Mouse (Mus musculus): ENCODE data around the gene Hk1.

The Hk1 gene

DNA sequence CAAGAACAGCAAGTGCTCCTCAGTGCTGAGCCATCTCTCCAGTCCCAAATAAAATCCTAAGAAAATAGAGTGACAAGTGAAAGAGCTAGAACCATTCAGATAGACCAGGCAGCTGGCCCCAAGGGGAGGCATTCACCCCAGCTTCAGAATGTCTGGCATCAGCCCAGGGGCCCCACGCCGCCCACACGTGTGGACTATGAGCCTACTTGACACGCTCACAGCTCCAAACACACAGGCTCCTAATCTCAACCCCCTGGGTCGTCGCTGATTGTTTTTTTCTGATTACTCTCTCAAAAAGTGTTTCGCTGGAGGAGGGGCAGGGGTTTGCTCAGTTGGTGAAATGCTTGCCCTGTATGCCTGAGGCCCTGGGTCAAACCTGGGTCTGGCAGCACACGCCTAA lies 63.2 kb downstream of the Hk1 start:
- DNase-seq, result no peak

DNA sequence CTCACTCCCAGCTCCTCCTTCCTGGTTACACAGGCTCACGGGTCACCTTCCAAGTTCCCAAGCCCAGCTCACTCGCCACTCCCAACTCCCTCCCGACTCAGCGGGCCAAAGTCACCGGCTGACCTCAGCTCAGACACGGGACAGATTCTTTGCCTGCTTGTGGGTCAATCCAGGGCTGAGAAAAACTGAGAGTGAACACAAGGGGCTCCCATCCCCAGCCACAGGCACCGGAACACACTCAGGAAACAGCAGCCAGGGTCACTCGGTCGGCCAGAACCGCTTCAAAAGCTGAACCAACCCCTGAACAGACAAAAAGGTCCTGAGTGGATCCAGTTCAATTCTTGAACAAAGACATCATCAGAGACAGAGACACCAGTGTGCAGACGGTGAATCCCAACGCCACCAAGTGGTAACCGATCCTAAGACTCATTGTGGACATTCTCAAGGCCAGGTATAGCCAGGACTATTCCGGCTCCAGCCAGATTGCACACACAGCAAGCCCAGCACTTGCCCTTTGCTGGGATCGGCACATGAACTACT lies 65.8 kb downstream of the Hk1 start:
- DNase-seq, result no peak

GRCm38 (mm10) chr10:62313140-62313539 lies 66.6 kb downstream of the Hk1 start:
- no peak for DNase-seq

- DNase-seq, result peak; percentile 71
Observed at GRCm38 (mm10) chr10:62311464-62311863, 68.2 kb downstream of the Hk1 start.

DNA sequence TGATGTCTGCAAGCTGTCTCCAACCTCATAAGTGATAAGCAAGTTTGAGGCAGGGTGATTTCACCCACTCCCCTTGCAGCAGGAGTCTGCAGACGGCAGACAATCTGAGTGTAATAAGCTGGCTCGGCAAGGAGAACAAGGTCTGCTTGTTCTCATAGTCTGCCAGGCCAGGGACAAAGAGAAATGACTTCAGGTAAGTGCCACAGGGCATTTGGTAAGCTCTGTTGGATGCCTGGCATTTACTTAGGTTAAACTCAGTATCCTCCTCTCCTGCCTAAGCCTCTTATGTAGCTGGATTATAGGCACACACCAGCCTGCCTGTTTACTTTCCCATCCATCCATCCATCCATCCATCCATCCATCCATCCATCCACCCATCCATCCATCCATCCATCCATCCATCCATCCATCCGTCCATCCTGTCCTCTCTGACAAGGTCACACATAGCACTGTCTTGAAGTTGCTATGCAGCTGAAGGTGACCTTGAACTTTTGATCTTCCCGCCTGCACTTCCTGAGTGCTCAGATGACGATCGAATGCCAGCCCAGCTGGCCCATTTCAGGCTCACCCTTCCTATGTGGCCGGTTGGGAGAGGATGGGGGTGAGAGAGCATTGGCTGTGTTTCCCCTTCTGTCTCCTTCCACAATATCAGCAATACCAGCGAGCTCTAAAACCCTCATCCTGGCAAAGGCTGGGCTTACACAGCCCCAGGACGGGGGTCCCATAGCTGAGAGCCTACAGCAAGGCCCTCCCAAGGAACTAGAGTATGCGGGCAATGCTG lies 69.3 kb downstream of the Hk1 start:
- DNase-seq, result no peak

DNA sequence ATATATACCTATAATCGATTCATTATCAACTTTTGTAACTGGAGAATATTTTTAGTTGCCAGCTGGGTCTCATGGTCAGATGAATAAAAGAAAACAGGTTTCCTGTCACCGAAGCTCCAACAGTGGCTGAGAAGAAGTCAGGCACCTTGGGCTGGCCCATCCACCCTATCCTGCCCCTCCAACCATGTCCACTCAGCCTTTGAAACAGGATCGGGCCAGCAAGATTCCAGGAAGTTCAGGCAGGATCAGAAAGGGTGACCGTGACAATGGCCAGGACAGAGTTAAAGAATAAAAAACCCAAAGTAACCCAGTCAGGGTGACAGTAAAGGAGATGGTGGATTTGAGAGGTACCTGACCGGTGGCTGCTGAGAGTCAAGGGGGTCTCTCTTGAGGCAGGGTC lies 70.1 kb downstream of the Hk1 start:
- no peak for DNase-seq

DNA sequence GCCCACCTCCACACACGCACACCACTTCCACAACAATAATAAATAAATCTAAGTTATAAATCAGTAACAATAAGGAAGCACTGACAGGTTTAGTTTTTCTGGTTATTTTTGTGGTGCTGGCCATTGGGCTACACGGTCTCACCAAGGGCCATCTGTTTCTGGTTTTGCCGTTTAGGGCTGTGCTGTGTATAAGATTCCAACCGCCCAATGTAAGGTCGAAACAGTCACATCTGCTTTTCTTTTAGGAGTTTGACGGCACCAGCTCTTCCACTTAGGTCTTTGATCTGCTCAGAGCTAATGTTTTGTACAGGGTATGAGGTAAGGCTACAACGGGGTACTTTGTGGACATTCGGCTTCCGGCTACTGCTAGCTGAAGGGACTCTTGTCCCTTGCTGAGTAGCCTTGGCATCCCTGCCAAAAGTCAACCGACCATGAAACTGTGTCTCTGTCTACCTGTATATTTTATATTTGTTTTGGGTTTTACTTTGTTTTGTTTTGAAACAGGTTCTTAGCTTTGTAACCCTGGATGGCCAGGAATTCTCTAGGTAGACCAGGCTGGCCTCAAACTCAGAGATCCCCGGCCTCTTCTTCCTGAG lies 70.7 kb downstream of the Hk1 start:
- DNase-seq, result no peak

GRCm38 (mm10) chr10:62306483-62306882 lies 73.2 kb downstream of the Hk1 start:
- no peak for DNase-seq

GRCm38 (mm10) chr10:62305090-62305489 lies 74.6 kb downstream of the Hk1 start:
- no peak for DNase-seq

DNA sequence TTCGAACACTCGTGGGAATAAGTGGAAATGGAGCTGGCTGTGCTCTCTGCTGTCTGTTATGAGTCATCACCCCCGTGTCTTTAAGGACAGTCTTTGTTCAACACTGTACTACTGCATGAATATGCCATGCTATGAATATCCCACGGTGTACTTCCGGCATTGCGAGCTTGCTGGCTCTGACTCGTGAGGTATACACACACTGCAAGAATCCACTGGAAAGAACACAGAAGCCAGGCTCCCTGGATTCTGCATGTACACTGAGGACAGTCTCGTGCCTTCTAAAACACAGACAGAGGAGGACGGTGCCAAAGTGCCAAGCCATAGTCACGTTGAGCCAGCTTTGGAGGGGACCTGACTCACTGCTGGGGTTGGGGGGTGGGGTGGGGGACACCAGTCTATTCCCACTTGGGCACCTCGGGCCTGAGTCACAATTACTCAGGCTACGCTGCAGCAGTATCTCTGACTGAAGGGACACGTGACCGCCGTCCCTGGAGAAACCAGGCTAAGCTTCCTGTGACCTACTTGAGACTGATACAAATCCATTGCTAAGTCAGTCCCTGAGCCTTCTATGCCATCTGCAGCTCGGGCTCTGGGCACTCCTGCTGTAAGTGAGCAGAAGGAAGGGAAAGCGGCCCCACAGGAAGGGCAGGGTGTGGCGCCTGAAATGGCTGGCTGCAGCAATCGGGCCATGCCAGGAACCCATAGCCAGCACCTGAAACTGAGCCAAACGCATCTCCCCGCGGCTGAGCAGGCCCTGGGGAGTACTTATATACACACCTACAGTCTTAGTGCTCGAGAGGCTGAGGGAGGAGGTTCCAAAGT lies 79.5 kb downstream of the Hk1 start:
- peak; percentile 36 for DNase-seq

- DNase-seq, result no peak
Observed at GRCm38 (mm10) chr10:62296086-62296872, 83.4 kb downstream of the Hk1 start.

- peak; percentile 71 for DNase-seq
Observed at GRCm38 (mm10) chr10:62294112-62294511, 85.6 kb downstream of the Hk1 start.

GRCm38 (mm10) chr10:62287460-62288124 lies 92.1 kb downstream of the Hk1 start:
- DNase-seq, result no peak

DNA sequence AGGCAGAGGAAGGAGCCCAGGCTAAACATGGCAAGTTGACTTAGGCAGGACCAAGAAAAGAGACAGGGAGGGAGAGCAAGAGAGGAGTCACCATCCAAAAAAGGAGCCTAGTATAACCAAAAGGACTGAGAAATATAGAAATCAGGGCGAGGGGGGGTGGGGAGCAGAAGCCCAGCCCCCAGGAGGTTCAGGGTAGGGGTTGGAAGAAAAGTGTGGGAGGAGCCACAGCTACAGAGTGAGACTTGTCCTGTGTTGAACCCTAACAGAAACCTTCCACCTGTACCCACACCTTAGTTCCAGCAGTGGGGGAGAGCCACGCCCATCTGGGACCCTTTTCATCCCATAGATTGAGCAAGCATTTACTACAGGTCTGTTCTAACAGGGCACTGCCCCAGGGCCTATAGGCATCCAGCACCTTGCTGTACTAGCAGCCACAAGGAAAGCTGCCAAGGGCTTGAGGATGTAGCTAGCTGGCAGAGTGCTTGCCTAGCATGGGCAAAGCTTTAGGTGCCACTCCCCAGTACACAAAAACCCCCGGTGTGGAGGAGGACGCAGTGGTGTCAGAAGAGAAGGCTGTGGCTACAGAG lies 96.4 kb downstream of the Hk1 start:
- DNase-seq, result no peak

DNA sequence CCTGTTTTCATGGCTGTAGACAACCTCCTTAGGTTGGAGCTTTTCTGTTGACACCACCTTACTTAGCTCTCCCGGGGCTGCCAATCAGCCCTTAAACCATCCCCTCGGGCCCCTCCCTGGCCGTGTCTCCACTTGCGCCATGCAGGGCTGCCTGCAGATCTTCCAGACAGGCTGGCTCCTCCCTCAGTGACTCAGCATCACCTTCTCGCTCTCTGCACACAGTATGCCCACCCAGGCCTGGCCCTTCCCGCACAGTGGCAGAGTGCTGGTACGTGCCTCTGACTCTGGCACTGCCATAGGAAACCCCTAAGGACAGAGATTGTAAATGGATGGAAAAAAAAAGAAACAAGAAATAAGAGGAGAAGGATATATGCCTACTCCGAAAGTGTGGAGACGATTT lies 96.9 kb downstream of the Hk1 start:
- DNase-seq, result no peak

GRCm38 (mm10) chr10:62279671-62280070 lies 100.0 kb downstream of the Hk1 start:
- DNase-seq, result no peak

DNA sequence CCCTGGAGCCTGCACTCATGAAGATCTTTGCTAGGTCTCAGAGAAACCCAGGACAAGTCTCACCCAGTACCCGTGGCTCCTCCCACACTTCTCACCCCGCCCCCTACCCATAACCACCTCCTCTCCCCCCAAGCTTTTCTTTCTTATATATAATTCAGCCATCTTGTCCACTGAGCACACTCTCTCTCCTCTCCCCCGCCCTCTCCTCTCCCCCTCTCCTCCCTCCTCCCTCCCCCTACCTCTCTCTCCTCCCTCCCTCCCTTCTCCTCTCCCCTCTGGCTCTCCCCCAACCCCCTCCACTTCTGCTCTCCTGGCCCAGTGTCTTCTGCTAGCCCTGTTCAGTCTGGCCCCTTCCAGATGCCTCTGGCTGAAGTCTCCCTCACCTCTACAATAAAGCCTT lies 100.6 kb downstream of the Hk1 start:
- DNase-seq, result no peak

DNA sequence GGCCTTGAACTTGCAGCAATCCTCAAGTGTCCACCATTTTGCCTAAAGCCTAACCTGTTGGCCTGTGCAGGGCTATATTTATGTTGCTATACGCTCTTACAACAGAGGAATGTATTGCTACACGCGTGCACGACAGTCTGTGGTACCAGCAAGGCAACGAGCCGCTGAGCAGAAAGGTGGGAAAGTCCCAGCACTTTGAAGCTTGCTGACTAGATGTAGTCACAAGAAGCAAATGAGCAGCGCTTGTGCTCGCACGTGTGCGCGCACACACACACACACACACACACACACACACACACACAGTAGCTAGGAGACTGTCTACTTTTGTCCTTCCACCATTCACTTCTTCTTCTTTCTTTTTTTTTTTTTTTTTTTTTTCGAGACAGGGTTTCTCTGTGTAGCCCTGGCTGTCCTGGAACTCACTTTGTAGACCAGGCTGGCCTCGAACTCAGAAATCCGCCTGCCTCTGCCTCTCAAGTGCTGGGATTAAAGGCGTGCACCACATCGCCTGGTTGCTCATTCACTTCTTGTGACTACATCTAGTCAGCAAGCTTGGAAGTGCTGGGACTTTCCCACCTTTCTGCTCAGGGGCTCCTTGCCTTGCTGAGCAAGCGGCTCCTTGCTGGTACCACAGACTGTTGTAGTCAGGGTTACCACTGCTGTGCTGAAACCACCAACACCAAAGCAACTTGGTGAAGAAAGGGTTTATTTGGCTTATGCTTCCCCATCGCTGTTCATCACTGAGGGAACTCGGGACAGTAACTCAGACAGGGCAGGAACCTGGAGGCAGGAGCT lies 102.0 kb downstream of the Hk1 start:
- DNase-seq, result no peak

GRCm38 (mm10) chr10:62275235-62275634 lies 104.5 kb downstream of the Hk1 start:
- peak; percentile 69 for DNase-seq

DNA sequence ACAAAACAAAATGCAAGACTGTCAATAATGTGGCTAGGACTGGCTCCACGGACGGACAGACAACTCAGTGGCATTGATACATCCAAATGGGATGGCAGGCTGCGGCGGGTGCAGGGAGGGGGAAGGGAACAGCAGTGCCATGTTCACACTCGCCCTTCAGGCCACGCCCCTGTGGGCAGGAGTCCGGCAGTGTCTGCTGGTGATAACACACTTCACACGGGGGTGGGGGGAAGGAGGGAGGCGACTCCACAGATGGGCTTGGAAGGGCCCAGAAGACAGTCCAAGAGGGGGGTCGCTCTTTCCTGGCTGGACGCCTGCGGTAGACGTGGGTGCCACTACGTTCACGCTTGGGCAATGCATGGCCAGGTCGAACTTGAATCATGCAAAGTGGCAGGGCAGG lies 110.4 kb downstream of the Hk1 start:
- no peak for DNase-seq

GRCm38 (mm10) chr10:62264299-62264698 lies 115.4 kb downstream of the Hk1 start:
- DNase-seq, result no peak

Measured in layer of hippocampus, adult 9-11 months (tissue).